Comparison of ENCODE assay signal across 14 mouse cellular contexts in genomic region chr5:30961545-30962505, GRCm38 (mm10). TPM values are rescaled to one million over a fixed set of nuclear protein-coding genes. Genes with fewer than 3 reads are reported as not detected.
DNase-seq lines count a peak whose midpoint lies in the region; ATAC-seq and TF ChIP-seq lines count a peak whose summit lies in the region.
"Had no signal": no experiment of that assay in that cellular context is flagged by ENCODE, and none has a peak within 500 bp of the region (broad histone marks: within the 10 kb centered on the region; RNA-seq: fewer than 3 reads in every experiment).

No protein-coding gene starts in this region.

- no peaks in the 10 kb centered on the region for H3K9me3 ChIP-seq in lung, postnatal 0 days (ENCODE audit: low read length)
- H3K9me3 ChIP-seq: limb, embryonic 10.5 days; midbrain, embryonic 12.5 days had no signal

- peak; percentile 95 for TF ChIP-seq EP300 in lung, postnatal 0 days (IDR thresholded peaks at IDR 0.05)

- H3K27me3 ChIP-seq in thymus, adult 2 months (ENCODE audit: control insufficient read depth, insufficient read depth, low read length): no peaks in the 10 kb centered on the region
- no peaks in the 10 kb centered on the region for H3K27me3 ChIP-seq in lung, postnatal 0 days (replicated peaks; ENCODE audit: insufficient read depth, low read length)

- peaks cover 13% of the 10 kb centered on the region; the same call in 1 of the 2 replicates for H3K36me3 ChIP-seq in thymus, adult 2 months (ENCODE audit: control insufficient read depth, insufficient read depth, low read length)
- 0 out of 2 replicates have a peak, but pooled peaks cover 6% of the 10 kb centered on the region for H3K36me3 ChIP-seq in lung, postnatal 0 days (ENCODE audit: insufficient read depth, low read length)

- intact Hi-C loops in heart, postnatal 14 days (cut with DNase I): loop anchor here (2.0 kb wide), 1 partner anchor 87 kb away; the partner anchor contains the start of genes Atraid and Slc5a6

- DNase-seq in heart, adult 8-10 months (ENCODE audit: low spot score): peak; percentile 41
- DNase-seq in heart, postnatal 14 days: no peak
- DNase-seq in thymus, postnatal 0 days (ENCODE audit: low spot score): peak; percentile 66
- no peak for DNase-seq in thymus, adult 2 months
- DNase-seq in lung, postnatal 0 days (ENCODE audit: low spot score): peak; percentile 83
- no peak for DNase-seq in cerebellum, postnatal 36 days
- no peak for DNase-seq in embryo, embryonic 9.5 days (ENCODE audit: extremely low spot score)
- DNase-seq in urinary bladder, postnatal 36 days (ENCODE audit: low spot score in 2 of 2): no peak
- DNase-seq: adrenal gland, postnatal 10 days; cerebellum, postnatal 10 days had no signal

- TF ChIP-seq POLR2A in thymus, adult 2 months (IDR thresholded peaks at IDR 0.05; ENCODE audit: control insufficient read depth, extremely low read depth, insufficient read depth, low read length, poor library complexity): no peak

- no peak overlapping the region for H3K4me3 ChIP-seq in thymus, adult 2 months (ENCODE audit: control insufficient read depth, insufficient read depth, low read length)
- H3K4me3 ChIP-seq in lung, postnatal 0 days (ENCODE audit: low read depth, low read length): no peak overlapping the region
- H3K4me3 ChIP-seq: erythroblast, embryonic 14.5 days; midbrain, embryonic 12.5 days had no signal

- ATAC-seq in lung, postnatal 0 days: peak; percentile 38

- no peak overlapping the region for H3K9ac ChIP-seq in lung, postnatal 0 days (replicated peaks; ENCODE audit: low read depth)
- H3K9ac ChIP-seq: midbrain, embryonic 12.5 days had no signal

- 17% methylated on average over 10 of the region's 10 CpGs for WGBS in thymus, adult 2 months
- WGBS in lung, postnatal 0 days: 48% methylated on average over 10 of the region's 10 CpGs

- H3K4me2 ChIP-seq in lung, postnatal 0 days (replicated peaks; ENCODE audit: low read depth, low read length): no peak overlapping the region
- H3K4me2 ChIP-seq: midbrain, embryonic 12.5 days had no signal

- no peak for TF ChIP-seq CTCF in thymus, adult 2 months (IDR thresholded peaks at IDR 0.05; ENCODE audit: borderline replicate concordance, control insufficient read depth, extremely low read depth, insufficient read depth, low read length, poor library complexity)
- no peak for TF ChIP-seq CTCF in lung, postnatal 0 days (IDR thresholded peaks at IDR 0.05)

- no peak overlapping the region; the same call in 1 of the 2 replicates for H3K27ac ChIP-seq in thymus, adult 2 months (ENCODE audit: control insufficient read depth, insufficient read depth, low read length)
- peak overlapping the region; percentile 72 for H3K27ac ChIP-seq in lung, postnatal 0 days (ENCODE audit: low read length)
- H3K27ac ChIP-seq: kidney, postnatal 0 days; limb, embryonic 10.5 days; midbrain, embryonic 12.5 days had no signal

- peaks cover 25% of the 10 kb centered on the region for H3K4me1 ChIP-seq in thymus, adult 2 months (replicated peaks; ENCODE audit: control insufficient read depth, insufficient read depth, low read length)
- peaks cover 18% of the 10 kb centered on the region; the same call in 1 of the 2 replicates for H3K4me1 ChIP-seq in lung, postnatal 0 days (ENCODE audit: insufficient read depth, low read depth, low read length)

RNA-seq across cellular contexts. Expression of gene Preb, which starts 1.7 kb away (rescaled TPM):
- 10 to 100 TPM; 82.1 to 97.6 (median 89.6) TPM for total RNA-seq in heart, adult 8-10 months (2022)
- total RNA-seq in heart, postnatal 14 days (2021): 10 to 100 TPM; 74.1 to 79.3 TPM
- 141 and 156 TPM in 2 replicates for polyA plus RNA-seq in thymus, postnatal 0 days (2015; fragmentation: Nextera tagmentation; extraction: Ambion mirVana)
- 401 and 419 TPM in 2 replicates for polyA plus RNA-seq in thymus, adult 2 months (2012; rRNA removed)
- polyA plus RNA-seq in lung, postnatal 0 days (2015; fragmentation: Nextera tagmentation; extraction: Ambion mirVana): 76.5 and 79.7 TPM in 2 replicates

RNA-seq across cellular contexts. Expression of gene Tcf23, which starts 6.6 kb away (rescaled TPM):
- total RNA-seq in heart, adult 8-10 months (2022): 1 to 10 TPM in 1 of 4 experiments, under 1 TPM in 3; 0.85 to 1.9 (median 0.91) TPM
- total RNA-seq in heart, postnatal 14 days (2021): under 1 TPM; 0.51 to 0.55 TPM
- 0.03 and 0.04 TPM in 2 replicates for polyA plus RNA-seq in thymus, postnatal 0 days (2015; fragmentation: Nextera tagmentation; extraction: Ambion mirVana)
- 0.06 and 0.18 TPM in 2 replicates for polyA plus RNA-seq in thymus, adult 2 months (2012; rRNA removed)
- 0.44 and 0.49 TPM in 2 replicates for polyA plus RNA-seq in lung, postnatal 0 days (2015; fragmentation: Nextera tagmentation; extraction: Ambion mirVana)
- polyA plus RNA-seq: erythroblast, embryonic 14.5 days; limb, embryonic 10.5 days; midbrain, embryonic 12.5 days had no signal

RNA-seq across cellular contexts. Expression of gene Cgref1, which starts 16.4 kb away (rescaled TPM):
- under 1 TPM; 0.37 to 0.97 (median 0.60) TPM for total RNA-seq in heart, adult 8-10 months (2022)
- total RNA-seq in heart, postnatal 14 days (2021): under 1 TPM; 0.39 to 0.45 TPM
- polyA plus RNA-seq in thymus, postnatal 0 days (2015; fragmentation: Nextera tagmentation; extraction: Ambion mirVana): 0.70 and 0.71 TPM in 2 replicates
- 0.31 and 0.70 TPM in 2 replicates for polyA plus RNA-seq in thymus, adult 2 months (2012; rRNA removed)
- polyA plus RNA-seq in lung, postnatal 0 days (2015; fragmentation: Nextera tagmentation; extraction: Ambion mirVana): 1.8 and 2.3 TPM in 2 replicates
- polyA plus RNA-seq: erythroblast, embryonic 14.5 days had no signal

RNA-seq across cellular contexts. Expression of gene Khk, which starts 40.6 kb away (rescaled TPM):
- total RNA-seq in heart, adult 8-10 months (2022): 10 to 100 TPM; 23.8 to 31.8 (median 26.6) TPM
- total RNA-seq in heart, postnatal 14 days (2021): 10 to 100 TPM; 15.4 TPM
- polyA plus RNA-seq in thymus, postnatal 0 days (2015; fragmentation: Nextera tagmentation; extraction: Ambion mirVana): 31.7 and 32.5 TPM in 2 replicates
- 28.3 and 32.0 TPM in 2 replicates for polyA plus RNA-seq in thymus, adult 2 months (2012; rRNA removed)
- 43.6 and 48.7 TPM in 2 replicates for polyA plus RNA-seq in lung, postnatal 0 days (2015; fragmentation: Nextera tagmentation; extraction: Ambion mirVana)

RNA-seq across cellular contexts. Expression of gene Emilin1, which starts 48.6 kb away (rescaled TPM):
- 10 to 100 TPM; 13.9 to 16.6 (median 16.0) TPM for total RNA-seq in heart, adult 8-10 months (2022)
- total RNA-seq in heart, postnatal 14 days (2021): 10 to 100 TPM; 38.9 to 46.9 TPM
- 47.0 and 47.5 TPM in 2 replicates for polyA plus RNA-seq in thymus, postnatal 0 days (2015; fragmentation: Nextera tagmentation; extraction: Ambion mirVana)
- 44.6 and 57.5 TPM in 2 replicates for polyA plus RNA-seq in thymus, adult 2 months (2012; rRNA removed)
- 121 and 135 TPM in 2 replicates for polyA plus RNA-seq in lung, postnatal 0 days (2015; fragmentation: Nextera tagmentation; extraction: Ambion mirVana)

Comparison
In these comparisons a context has a peak if more than half of its experiments do, and no peak if none do; other contexts are left out.
1. DNase-seq: peak in heart, adult 8-10 months (single experiment), thymus, postnatal 0 days (single experiment) and lung, postnatal 0 days (single experiment); none in heart, postnatal 14 days (0 of 2), thymus, adult 2 months (single experiment), cerebellum, postnatal 36 days (0 of 2), embryo, embryonic 9.5 days (single experiment) and urinary bladder, postnatal 36 days (0 of 2).